Mouse (Mus musculus) stomach, postnatal 0 days (tissue): ENCODE results near the gene Gpc3.
A peak's percentile ranks its signal among the peaks of the same experiment; 100 is the strongest.

ENCODE experiments used
- CTCF ChIP-seq: IDR thresholded peaks from 2 replicates; pipeline ENCODE4 v1.5.1; 2016; ENCODE audit warnings: antibody characterized with exemption, low read depth, mild to moderate bottlenecking, moderate library complexity
- EP300 ChIP-seq: optimal IDR thresholded peaks from 2 replicates; pipeline ENCODE3; 2016; ENCODE audit warnings: antibody characterized with exemption

- TF ChIP-seq CTCF (peak; percentile 74), EP300 (no peak)
Measured at GRCm38 (mm10) chrX:52369938-52370758, 243.6 kb downstream of the Gpc3 start.
